Mouse (Mus musculus): ENCODE results near the gene Lingo4. TPM values are rescaled to one million over a fixed set of nuclear protein-coding genes. Genes with fewer than 3 reads are reported as not detected.

Gene Lingo4
- polyA plus RNA-seq, 1 experiment from 2014 or later = 0.06 TPM

Other genes starting within 250 kb of the Lingo4 start
- gene Gm10696, start 220.3 kb upstream of the Lingo4 start, polyA plus RNA-seq (2015; fragmentation: Nextera tagmentation; extraction: Ambion mirVana) = not detected in 2 replicates
- gene Gm5286, start 201.8 kb upstream of the Lingo4 start, polyA plus RNA-seq (2015; fragmentation: Nextera tagmentation; extraction: Ambion mirVana) = not detected in 2 replicates
- gene Gm4778, start 134.5 kb upstream of the Lingo4 start, polyA plus RNA-seq (2015; fragmentation: Nextera tagmentation; extraction: Ambion mirVana) = not detected in 2 replicates
- gene Them4, start 88.4 kb upstream of the Lingo4 start, polyA plus RNA-seq (2015; fragmentation: Nextera tagmentation; extraction: Ambion mirVana) = 2.6 and 3.6 TPM in 2 replicates
- not detected in 2 replicates for gene Them5, start 56.4 kb upstream of the Lingo4 start, polyA plus RNA-seq (2015; fragmentation: Nextera tagmentation; extraction: Ambion mirVana)
- 0.22 TPM in 1 of 2 replicates, not detected in the other for gene C2cd4d, start 36.1 kb upstream of the Lingo4 start, polyA plus RNA-seq (2015; fragmentation: Nextera tagmentation; extraction: Ambion mirVana)
- 0.58 and 0.65 TPM in 2 replicates for gene Rorc, start 25.7 kb upstream of the Lingo4 start, polyA plus RNA-seq (2015; fragmentation: Nextera tagmentation; extraction: Ambion mirVana)
- 9.5 and 13.9 TPM in 2 replicates for gene Tdrkh, start 14.8 kb downstream of the Lingo4 start, polyA plus RNA-seq (2015; fragmentation: Nextera tagmentation; extraction: Ambion mirVana)
- gene Mrpl9, start 44.8 kb downstream of the Lingo4 start, polyA plus RNA-seq (2015; fragmentation: Nextera tagmentation; extraction: Ambion mirVana) = 47.5 and 52.5 TPM in 2 replicates
- 0.19 and 0.45 TPM in 2 replicates for gene Oaz3, start 45.4 kb downstream of the Lingo4 start, polyA plus RNA-seq (2015; fragmentation: Nextera tagmentation; extraction: Ambion mirVana)
- gene Celf3, start 79.8 kb downstream of the Lingo4 start, polyA plus RNA-seq (2015; fragmentation: Nextera tagmentation; extraction: Ambion mirVana) = 0.25 and 0.38 TPM in 2 replicates
- not detected in 2 replicates for gene Riiad1, start 81.8 kb downstream of the Lingo4 start, polyA plus RNA-seq (2015; fragmentation: Nextera tagmentation; extraction: Ambion mirVana)
- gene Snx27, start 184.2 kb downstream of the Lingo4 start, polyA plus RNA-seq (2015; fragmentation: Nextera tagmentation; extraction: Ambion mirVana) = 17.1 and 18.7 TPM in 2 replicates
- not detected in 2 replicates for gene Gm10972, start 244.6 kb downstream of the Lingo4 start, polyA plus RNA-seq (2015; fragmentation: Nextera tagmentation; extraction: Ambion mirVana)

All from liver, embryonic 13.5 days (tissue).